Mouse (Mus musculus): ENCODE data around the gene Vps45. TPM values are rescaled to one million over a fixed set of nuclear protein-coding genes. Genes with fewer than 3 reads are reported as not detected.

The Vps45 gene
- polyA plus RNA-seq (2015; fragmentation: Nextera tagmentation; extraction: Ambion mirVana) = 24.9 and 26.9 TPM in 2 replicates

GRCm38 (mm10) chr3:96058231-96058896 lies at the start of gene Vps45:
TSS of gene Vps45 (minus strand) at chr3:96058466.

DNA sequence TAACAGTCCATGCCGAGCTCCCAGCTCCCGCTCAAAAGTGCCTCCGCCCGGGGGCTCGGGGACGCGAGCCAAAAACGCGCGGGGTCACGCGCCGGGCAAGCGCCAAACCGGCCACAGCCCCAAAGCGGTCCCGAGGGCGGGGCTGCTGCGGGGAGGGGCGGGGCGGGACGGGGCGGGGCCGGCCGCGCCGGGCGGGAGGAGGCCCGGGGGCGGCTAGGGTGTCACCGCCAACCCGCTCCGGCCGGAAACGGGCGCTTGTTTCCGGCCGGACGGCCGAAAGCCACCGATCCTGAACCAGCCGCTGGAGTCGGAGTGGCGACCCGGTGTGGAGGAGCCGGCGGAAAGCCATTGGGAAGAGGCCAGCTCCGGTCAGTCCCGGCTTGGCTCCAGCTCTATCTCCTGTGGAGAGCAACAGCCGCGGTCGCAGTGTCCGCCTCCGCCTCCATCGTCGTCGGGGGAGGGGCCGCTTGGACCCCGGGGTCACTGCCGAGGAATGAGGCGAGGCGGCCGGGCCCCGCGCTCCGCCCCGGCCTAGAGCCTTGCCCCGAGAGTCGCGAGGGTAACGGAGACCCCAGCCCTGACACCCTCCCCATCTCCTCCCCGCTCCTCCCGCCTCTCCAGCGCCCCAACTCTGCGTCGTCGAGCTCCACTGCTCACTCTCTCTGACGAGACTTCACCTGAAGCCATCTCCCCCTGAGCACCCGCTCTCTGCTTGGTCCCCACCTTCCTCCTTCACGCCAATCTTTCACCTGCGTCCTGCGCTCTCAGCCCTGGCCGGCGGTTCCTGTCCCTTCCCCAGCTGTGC lies 46.2 kb upstream of the Vps45 start, which contains the start of gene Otud7b:
Gene Otud7b, plus strand, starts transcription at position 267 of the 805 bp plus-strand sequence.

DNA sequence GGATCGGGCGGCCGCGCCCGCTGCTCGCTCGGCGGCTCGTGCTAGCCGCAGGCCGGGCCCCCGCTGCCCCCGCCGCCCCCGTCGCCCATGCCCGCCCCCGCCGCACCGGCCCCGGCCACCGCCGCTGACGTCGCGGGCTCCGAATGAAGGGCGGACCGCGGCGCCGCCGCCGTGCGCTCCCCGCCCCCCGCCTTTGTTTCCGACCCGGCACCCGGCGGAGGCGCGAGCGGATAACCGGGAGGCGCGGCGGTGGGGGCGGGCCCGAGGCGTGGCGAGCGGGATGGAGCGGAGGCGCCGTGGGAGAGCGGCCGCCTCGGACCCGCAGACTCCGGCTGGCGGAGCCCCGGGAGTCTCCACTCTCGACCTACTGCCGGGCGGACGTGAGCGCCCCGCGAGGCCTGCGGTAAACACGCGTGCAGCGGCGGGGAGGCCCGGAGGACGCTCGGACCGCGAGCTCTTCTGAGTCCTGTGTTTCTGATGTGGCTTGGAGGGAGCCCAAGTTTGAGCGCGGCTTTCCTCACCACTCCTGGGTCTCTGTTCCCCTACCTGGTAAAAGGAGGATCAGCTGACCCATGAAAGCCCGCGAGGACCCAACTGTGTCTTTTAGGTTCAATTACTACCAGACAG lies 62.4 kb downstream of the Vps45 start, which contains the start of gene Plekho1:
Gene Plekho1, minus strand, starts transcription at position 200 of the 627 bp plus-strand sequence.

Other genes starting within 250 kb of the Vps45 start
- gene Rprd2, start 239.6 kb downstream of the Vps45 start, polyA plus RNA-seq (2015; fragmentation: Nextera tagmentation; extraction: Ambion mirVana) = 12.9 and 15.0 TPM in 2 replicates
- 15.3 and 16.2 TPM in 2 replicates for gene Prpf3, start 202.6 kb downstream of the Vps45 start, polyA plus RNA-seq (2015; fragmentation: Nextera tagmentation; extraction: Ambion mirVana)
- gene Mrps21, start 186.9 kb downstream of the Vps45 start, polyA plus RNA-seq (2015; fragmentation: Nextera tagmentation; extraction: Ambion mirVana) = 288 and 312 TPM in 2 replicates
- gene Ciart, start 176.2 kb downstream of the Vps45 start, polyA plus RNA-seq (2015; fragmentation: Nextera tagmentation; extraction: Ambion mirVana) = 3.9 and 4.4 TPM in 2 replicates
- 20.5 and 32.2 TPM in 2 replicates for gene BC028528, start 166.5 kb downstream of the Vps45 start, polyA plus RNA-seq (2015; fragmentation: Nextera tagmentation; extraction: Ambion mirVana)
- gene Aph1a, start 164.5 kb downstream of the Vps45 start, polyA plus RNA-seq (2015; fragmentation: Nextera tagmentation; extraction: Ambion mirVana) = 35.9 and 36.7 TPM in 2 replicates
- gene Car14, start 153.8 kb downstream of the Vps45 start, polyA plus RNA-seq (2015; fragmentation: Nextera tagmentation; extraction: Ambion mirVana) = 13.1 and 14.6 TPM in 2 replicates
- gene Anp32e, start 129.2 kb downstream of the Vps45 start, polyA plus RNA-seq (2015; fragmentation: Nextera tagmentation; extraction: Ambion mirVana) = 71.5 and 95.6 TPM in 2 replicates
- 100 and 115 TPM in 2 replicates for gene Plekho1, start 62.5 kb downstream of the Vps45 start, polyA plus RNA-seq (2015; fragmentation: Nextera tagmentation; extraction: Ambion mirVana)
- 18.0 and 20.8 TPM in 2 replicates for gene Otud7b, start 46.1 kb upstream of the Vps45 start, polyA plus RNA-seq (2015; fragmentation: Nextera tagmentation; extraction: Ambion mirVana)
- 13.2 and 15.1 TPM in 2 replicates for gene Mtmr11, start 103.5 kb upstream of the Vps45 start, polyA plus RNA-seq (2015; fragmentation: Nextera tagmentation; extraction: Ambion mirVana)
- gene Sf3b4, start 113.9 kb upstream of the Vps45 start, polyA plus RNA-seq (2015; fragmentation: Nextera tagmentation; extraction: Ambion mirVana) = 80.2 and 87.8 TPM in 2 replicates
- 2.2 and 2.8 TPM in 2 replicates for gene Sv2a, start 122.7 kb upstream of the Vps45 start, polyA plus RNA-seq (2015; fragmentation: Nextera tagmentation; extraction: Ambion mirVana)
- gene Bola1, start 161.2 kb upstream of the Vps45 start, polyA plus RNA-seq (2015; fragmentation: Nextera tagmentation; extraction: Ambion mirVana) = 40.9 and 46.7 TPM in 2 replicates
- gene Hist2h2ab, start 161.4 kb upstream of the Vps45 start, polyA plus RNA-seq (2015; fragmentation: Nextera tagmentation; extraction: Ambion mirVana) = not detected in 2 replicates
- 1.8 and 3.0 TPM in 2 replicates for gene Hist2h2ac, start 162.4 kb upstream of the Vps45 start, polyA plus RNA-seq (2015; fragmentation: Nextera tagmentation; extraction: Ambion mirVana)
- 3.3 and 3.4 TPM in 2 replicates for gene Hist2h2be, start 162.7 kb upstream of the Vps45 start, polyA plus RNA-seq (2015; fragmentation: Nextera tagmentation; extraction: Ambion mirVana)
- gene Hist2h3c2, start 180.7 kb upstream of the Vps45 start, polyA plus RNA-seq (2015; fragmentation: Nextera tagmentation; extraction: Ambion mirVana) = 2.2 and 3.0 TPM in 2 replicates
- gene Hist2h2aa2, start 181.8 kb upstream of the Vps45 start, polyA plus RNA-seq (2015; fragmentation: Nextera tagmentation; extraction: Ambion mirVana) = 129 and 159 TPM in 2 replicates
- 43.1 and 47.9 TPM in 2 replicates for gene Hist2h2aa1, start 187.0 kb upstream of the Vps45 start, polyA plus RNA-seq (2015; fragmentation: Nextera tagmentation; extraction: Ambion mirVana)
- 0.58 and 1.5 TPM in 2 replicates for gene Hist2h3c1, start 188.2 kb upstream of the Vps45 start, polyA plus RNA-seq (2015; fragmentation: Nextera tagmentation; extraction: Ambion mirVana)
- 4.2 and 7.1 TPM in 2 replicates for gene Hist2h4, start 204.8 kb upstream of the Vps45 start, polyA plus RNA-seq (2015; fragmentation: Nextera tagmentation; extraction: Ambion mirVana)
- gene Hist2h3b, start 210.2 kb upstream of the Vps45 start, polyA plus RNA-seq (2015; fragmentation: Nextera tagmentation; extraction: Ambion mirVana) = 12.7 and 16.3 TPM in 2 replicates
- 0.95 and 1.8 TPM in 2 replicates for gene Hist2h2bb, start 211.3 kb upstream of the Vps45 start, polyA plus RNA-seq (2015; fragmentation: Nextera tagmentation; extraction: Ambion mirVana)
- 4.6 and 8.0 TPM in 2 replicates for gene Fcgr1, start 235.5 kb upstream of the Vps45 start, polyA plus RNA-seq (2015; fragmentation: Nextera tagmentation; extraction: Ambion mirVana)

All from urinary bladder, postnatal 0 days (tissue).